Mouse (Mus musculus) bone marrow, adult 2 months (tissue): ENCODE data around the gene Tfeb.

Experiments used
- CTCF ChIP-seq: fragments of 200-500 bp; IDR thresholded peaks from 2 replicates; pipeline ENCODE4 v1.5.1; 2011; ENCODE audit warnings: low read length, control low read depth; ENCODE audit not compliant: control insufficient read depth, insufficient read depth
- POLR2A ChIP-seq: fragments of 200-500 bp; IDR thresholded peaks from 2 replicates; pipeline ENCODE4 v1.6.1; 2011; ENCODE audit warnings: low read depth, mild to moderate bottlenecking, control low read depth, low read length, borderline replicate concordance; ENCODE audit not compliant: control insufficient read depth

GRCm38 (mm10) chr17:47814496-47814895 is 77.7 kb downstream of the Tfeb start:
- TF ChIP-seq POLR2A (no peak), CTCF (no peak)
